Mouse (Mus musculus) megakaryocyte, adult 5-6 weeks (primary cell): ENCODE results near the gene Chchd1. TPM values are rescaled to one million over a fixed set of nuclear protein-coding genes. Genes with fewer than 3 reads are reported as not detected.

ENCODE experiments used
- ATAC-seq: 2 replicates; pipeline ENCODE4 v1.8.0; 2016; ENCODE audit warnings: mild to moderate bottlenecking, inconsistent platforms; ENCODE audit not compliant: poor library complexity, severe bottlenecking
- total RNA-seq, 2 experiments: library from RNA; stranded (forward) in 1 of 2; stranded (reverse) in 1 of 2; fragments of 153-499, 151-499 nt in 1 of 2; fragments of 221-1000, 200-1000 nt in 1 of 2; gene quantifications; 2 replicates each; pipeline versions ENCODE4 v1.2.3 to v1.2.4; 2015 to 2017

Gene Chchd1
- total RNA-seq, 2 experiments from 2014 or later = 86.8 to 107 TPM

DNA sequence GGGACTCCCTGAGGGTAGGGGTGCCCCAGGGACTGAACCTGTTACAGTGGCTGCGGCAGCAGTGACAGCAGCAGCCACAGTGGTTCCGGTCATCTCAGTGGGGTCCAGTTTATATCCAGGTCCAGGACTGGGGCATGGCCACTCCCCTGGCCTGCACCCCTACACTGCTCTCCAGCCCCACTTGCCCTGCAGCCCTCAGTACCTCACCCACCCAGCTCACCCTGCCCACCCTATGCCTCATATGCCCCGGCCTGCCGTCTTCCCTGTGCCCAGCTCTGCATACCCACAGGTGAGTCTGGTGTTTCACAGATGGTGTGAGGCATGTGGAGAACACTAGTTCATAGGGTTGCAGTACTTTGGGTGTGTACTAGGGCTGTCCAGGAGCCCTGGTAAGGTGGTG is 18.6 kb downstream of the Chchd1 start:
- no peak for ATAC-seq

DNA sequence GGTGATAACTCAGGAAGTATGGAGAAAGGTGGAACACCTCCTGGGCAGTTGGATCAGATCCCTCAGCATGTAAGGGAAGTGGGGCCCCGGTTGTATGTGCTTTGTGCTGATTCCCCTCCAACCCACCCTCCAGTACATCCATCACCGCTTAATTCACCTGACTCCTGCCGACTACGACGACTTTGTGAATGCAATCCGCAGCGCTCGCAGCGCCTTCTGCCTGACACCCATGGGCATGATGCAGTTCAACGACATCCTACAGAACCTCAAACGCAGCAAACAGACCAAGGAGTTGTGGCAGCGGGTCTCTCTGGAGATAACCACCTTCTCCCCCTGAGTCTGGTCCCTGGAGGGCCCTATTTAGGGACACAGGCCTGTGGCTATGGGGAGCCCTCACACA is 20.2 kb downstream of the Chchd1 start:
- no peak for ATAC-seq

DNA sequence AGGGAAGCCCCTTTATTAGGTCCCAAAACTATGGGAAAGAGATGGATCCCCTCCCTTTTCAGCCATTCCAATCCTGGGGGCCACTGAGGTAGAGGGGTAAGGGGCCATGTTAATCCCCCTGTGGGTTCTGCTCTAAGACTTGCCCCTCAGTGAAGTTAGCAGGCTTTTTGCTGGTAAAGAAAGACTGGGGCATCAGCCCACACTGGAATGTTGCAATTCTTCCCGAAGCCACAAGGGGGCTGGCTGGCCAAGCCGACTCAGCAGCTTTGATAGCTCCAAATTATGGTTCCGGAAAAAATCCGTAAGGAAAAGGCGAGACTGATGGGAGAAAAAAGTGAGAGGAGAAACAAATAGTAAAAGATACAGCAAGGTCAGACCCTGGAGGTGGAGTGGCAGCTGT is 21.2 kb downstream of the Chchd1 start:
- peak; percentile 54 for ATAC-seq

DNA sequence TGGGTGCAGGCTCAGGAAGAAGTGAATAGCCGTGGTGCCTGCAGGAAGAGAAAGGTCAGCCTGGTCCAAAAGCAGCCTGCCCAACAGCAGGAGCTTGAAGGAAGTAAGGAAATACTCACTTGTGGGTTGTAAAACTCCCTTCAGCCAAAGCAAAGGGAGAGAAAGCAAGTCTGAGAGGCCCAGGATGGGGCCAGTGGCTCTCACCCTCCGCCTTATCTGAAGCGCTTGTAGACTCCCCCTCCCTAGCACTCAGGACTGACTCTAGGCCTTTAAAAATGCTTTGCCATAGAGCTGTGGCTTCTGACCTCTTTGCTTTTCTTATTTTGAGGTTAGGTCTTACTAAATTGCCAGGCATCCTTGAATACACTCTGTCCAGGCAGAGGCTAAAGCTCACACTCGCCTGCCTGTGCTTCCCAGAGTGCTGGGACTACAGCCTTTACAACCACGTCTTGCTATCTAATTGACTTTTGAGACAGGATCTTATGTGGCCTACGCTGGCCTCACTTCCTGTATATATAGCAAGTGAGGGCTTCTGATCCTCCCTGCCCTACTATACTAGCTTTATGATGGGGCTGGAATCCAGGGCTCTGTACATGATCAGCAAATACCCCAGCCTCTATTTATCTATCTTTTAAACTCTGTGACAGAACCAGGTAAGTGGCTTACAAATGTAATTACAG is 23.0 kb downstream of the Chchd1 start:
- ATAC-seq = no peak

DNA sequence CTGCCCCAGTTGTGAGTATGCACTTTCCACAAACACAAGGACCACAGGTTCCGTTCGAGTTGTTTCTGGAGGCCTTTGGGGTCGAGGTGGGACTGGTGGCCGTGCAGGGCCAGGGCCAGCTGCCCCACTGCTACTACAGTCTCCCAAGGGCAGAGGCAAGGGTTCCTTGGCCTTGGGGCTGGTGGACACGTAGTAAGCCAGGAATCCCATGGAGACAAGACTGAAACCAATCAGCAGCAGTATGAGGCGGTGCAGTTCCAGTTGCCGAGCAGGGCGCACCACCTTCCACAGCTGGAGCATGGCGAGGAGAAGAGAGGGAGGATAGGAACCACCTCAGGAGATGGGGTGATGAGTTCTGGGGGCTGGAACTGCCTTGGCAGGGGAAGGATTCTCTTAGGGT is 27.1 kb downstream of the Chchd1 start:
- no peak for ATAC-seq

DNA sequence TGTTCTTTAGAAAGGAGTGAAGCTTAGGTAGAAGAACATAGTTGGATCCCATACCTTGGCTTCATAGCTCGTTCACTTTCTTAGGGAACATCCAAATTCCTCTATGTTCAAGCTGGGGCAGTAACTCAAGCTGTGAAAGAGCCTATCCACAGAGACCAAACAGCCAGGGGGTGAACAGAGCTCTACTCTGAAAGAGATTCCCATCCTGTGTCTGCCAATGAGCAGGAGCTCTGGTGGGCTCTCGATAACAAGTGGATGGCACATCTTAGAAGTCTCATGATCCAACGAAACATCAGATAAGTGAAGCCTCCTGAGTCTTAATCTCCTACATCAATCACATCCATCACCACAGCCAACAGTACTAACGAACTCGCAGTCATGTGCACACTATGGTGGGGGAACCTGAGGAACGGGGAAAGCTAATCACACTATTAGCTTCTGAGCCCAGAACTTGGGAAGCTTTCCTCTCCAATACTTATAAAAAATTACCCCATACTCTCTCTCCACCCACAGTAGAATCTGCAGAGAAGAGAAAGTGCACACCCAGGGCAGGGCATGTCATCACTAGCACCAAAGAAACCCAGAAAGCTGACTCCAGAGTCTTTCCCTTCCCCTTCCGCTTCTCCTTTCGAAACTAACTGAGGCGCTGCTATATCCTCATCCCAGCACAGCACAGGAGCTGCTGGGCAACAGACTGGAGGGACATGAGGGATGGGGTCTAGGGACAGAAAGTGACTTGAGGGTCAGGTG is 28.2 kb downstream of the Chchd1 start:
- ATAC-seq = peak; percentile 47

DNA sequence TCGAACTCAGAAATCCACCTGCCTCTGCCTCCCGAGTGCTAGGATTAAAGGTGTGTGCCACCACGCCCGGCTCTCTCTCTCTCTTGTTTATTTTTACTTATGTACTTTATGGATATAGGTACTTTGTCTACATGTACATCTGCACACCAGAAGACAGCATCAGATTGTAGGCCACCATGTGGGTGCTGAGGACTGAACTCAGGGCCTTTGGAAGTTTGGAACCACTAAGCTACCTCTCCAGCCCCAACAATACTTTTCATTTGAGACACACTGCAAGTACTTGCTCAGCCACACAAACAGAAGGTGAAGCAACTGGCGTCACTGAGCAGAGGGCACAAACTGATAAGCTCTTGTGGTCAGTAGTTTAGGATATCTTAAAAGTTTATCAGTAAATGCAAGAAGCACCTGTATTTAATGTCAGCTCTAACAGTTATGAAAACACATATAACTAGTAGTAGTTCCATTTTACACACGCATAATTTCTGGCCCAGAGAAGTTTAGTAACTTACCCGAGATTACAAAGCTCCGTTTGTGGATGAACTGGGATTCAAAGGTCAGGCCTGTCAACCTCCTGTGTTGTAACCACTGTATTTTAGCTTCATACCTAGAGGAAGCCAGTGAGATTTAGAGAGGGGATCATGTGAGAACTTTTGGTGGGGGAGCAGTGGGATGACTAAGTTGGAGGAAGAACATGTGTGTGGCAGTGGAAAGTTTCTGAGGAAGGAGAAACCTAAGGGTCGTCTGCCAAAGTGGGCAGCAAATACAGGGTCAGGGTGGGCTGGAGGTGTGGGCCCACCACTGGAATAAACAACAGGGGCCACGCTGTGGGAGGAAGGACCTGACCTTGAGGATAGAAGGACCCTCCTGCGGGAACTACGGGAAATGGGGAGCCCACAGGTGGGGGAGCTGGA is 30.5 kb downstream of the Chchd1 start:
- 0 out of 2 replicates have a peak, but pooled peaks have one; percentile 13 for ATAC-seq

DNA sequence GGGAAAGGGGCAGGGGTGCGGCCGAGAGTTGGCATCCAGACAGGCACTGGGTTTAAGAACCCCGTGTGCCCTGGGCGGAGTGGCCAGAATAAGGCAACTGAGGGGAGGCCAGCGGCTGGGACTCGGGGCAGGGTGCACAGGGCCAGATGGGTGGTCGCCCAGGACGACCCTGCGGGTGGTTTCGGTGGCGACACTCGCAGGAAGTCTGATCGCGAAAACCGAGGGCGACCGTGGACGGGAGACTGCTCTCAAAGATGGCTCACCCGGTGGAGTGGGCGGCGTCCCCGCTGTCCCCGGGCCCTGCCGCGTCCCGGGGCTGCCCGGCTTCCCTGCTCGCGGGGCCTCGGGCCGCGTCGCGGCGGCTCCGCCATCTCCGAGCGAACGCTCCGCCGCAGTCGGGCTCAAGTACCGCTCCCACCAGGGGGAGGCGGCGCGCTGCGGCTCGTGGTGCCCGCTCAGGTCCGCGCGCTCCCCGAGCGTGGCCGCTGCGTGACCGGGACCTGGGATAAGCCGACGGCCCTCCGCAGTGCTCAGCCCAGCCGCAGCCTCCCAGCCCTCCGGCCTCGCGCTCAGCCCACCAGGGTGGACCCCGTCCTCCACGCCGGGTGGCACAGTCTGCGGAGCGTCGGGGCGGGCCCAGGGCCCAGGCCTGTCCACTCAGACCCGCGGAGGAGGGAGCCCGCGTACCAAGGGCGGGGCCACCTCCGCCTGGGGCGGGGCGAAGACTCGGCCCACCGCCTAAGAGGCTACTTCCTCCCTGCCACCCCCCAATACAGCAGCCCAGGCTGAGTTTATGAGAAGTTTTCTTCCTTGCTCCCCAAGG is 31.4 kb downstream of the Chchd1 start, which contains the start of gene Ndst2:
TSS of gene Ndst2 (minus strand) at position 611 of the 823 bp plus-strand sequence.
- ATAC-seq = peak; percentile 93

DNA sequence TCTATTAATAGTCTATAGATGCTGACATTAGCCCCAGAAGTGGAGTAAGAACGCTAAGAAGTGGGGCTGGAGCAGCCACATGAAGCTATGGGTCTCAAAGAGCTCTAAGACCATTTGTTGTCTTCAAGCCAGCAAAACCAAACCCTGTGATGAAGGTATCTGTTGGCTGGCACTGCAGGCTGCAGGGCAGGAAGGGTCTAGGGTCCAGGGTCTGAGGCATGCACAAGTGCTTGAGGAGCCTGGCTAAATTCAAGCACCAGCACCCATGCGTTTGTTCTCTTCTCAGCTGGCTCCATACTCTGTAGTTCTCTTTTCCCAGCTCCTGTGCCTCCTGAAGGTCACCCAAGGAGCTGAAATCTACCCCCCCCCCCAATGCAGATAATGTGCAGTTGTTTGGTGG is 32.2 kb downstream of the Chchd1 start:
- ATAC-seq = no peak

DNA sequence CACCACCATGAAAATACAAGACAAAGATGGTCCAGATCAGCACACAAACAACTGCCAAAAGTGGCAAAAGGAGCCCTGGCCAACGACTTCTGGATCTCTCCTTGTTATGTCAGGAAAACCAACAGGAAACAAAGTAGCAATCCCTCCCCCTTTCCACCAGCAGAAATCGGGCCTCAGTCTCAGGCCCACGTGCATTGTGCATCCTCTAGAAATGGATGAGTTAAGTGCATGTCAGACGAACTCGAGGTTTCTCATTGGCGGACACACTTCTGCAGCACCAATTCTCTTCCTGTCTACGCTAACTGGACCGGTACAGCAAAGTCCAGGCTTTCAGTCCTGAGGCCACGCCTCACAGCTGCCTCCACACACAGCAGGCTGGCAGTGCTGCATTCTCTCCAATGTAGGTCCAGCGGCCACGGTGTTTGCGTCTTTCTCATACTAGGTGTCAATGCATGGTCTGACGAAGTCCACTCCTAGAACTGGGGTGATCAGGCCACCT is 33.1 kb downstream of the Chchd1 start:
- no peak for ATAC-seq

DNA sequence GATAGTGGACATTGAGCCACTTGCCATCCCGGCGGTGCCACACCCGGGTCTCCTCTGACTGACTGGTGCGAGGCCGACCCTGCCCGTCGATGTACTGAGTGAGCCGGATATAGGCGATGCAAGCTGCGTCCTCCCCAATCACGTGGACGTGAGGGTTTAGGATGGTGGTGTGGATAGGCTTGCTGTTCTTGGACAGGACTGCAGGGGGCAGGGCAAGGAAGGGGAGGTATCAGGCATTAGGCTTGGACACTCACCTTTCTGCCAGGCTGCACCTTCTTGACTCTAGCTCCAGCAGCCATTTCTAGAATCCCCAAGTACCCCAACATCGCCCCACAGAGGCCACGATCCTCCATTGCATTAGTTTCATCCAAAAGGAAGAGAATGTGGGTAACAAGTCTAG is 34.5 kb downstream of the Chchd1 start:
- peak; percentile 49 for ATAC-seq

DNA sequence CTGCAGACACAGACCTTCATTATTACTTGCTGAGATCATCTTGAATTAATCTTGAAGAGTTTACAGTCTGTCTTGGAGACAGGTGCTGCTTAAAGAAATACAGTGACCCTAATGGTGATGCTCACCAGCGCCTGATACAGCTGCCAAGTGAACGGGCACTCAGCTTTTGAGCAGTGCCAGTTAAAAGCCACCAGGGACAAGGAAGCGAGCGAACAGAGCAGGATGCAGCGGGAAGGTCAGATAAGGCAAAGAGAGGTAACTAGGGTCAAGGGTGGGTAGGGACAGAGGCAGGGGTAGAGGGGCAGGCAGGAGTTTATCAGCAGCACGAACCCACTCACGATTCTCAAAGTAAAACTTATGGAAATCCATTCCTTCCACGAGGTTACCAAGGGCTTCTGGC is 35.7 kb downstream of the Chchd1 start:
- no peak for ATAC-seq

DNA sequence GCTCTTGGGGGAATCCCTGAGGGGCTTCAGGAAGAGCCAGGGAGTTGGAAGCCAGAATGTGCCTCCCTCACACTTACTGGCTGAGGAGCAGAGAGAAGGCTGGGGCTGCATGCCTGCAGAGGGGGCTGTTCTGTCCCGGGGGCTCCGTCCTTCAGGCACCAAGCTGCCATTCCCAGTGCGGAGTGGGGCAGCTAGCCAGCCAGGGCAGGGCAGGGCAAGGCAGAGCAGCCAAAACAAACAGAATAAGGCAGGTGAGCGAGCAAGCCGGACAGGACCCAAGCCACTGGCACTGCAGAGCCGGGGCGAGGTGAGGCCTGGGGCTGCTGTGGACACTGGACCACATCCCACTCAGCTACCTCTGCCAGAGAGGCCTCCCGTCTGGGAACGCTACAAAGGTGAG is 38.5 kb downstream of the Chchd1 start:
- ATAC-seq = no peak

DNA sequence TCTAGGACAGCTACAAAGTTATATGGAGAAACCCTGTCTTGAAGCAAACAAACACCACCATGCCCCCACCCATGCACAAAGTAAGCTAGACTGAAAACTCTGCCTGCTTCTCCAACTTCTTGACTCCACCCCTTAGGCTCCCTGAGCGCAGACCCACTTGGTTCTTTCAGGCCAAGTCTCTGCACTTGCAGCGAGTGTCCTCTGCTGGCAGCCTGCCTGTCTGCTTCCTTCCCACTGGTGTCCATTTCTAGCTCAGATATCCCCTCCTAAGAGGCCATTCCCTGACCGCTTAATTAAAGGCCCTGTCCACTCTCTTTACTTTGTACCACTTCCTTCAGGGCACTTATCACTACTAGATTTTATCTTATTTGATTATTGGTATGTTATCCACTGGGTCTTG is 40.8 kb downstream of the Chchd1 start:
- no peak for ATAC-seq

DNA sequence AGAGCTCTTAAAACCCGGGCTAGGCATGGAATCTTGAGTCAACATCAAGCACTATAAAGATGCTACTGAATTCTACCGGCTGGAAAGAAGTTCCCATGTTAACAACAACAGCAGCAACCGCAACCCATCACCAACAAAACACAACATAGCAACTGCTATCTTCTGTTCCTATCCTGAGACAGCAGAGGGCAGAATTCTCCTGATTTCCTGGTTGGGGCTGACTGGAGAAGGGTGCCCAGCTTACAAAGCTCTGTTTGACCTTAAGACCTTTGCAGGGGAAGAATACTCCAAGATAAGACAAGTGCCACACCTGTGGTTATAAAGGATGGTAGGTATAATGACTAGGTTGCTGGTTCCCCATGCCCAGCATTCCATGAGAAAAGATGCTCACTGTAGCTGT is 44.1 kb downstream of the Chchd1 start:
- no peak for ATAC-seq

DNA sequence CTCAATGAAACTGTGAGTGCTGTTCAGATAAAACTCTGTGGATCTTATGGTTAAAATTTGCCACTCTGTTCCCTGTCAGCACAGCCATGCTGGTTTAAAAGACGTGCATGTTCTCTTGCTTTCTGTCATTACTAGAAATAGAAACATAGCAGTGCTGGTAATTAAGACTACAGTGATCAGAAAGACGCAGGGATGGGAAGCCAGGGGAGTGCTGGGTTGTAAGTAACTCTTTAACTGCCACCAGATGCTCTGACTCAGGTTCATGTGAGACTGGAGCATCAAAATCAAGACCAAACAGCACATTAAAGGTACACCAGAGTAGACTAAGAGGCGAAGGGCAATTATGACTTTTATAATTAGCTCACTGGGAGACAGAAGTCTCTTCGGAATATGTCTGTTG is 45.6 kb downstream of the Chchd1 start:
- ATAC-seq = no peak

DNA sequence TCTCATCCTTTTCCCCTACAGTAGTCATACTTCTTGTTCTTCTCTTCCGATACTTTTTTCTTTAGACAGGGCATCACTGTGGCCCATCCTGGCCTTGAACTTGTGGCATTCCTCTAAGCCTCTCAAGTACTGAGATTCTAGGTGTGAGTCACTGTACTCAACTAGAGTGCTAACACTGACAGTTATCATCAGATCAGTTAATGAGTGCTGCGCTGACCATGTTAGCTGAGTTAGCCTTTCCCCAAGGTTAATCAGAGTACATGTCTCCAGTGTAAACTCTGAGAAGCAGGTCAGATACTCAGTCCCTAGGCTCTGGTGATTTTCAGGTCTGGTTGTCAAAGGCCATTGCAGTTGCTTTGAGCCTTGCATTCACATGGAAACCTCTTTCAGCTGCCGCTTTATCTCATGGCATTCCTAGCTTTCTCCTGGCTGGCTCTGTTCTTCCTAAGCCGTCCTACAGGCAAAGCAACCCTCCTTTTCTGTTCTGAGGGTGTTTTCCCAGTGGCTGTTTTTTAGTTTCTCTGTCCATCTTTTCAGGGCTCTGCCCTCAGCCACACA is 46.8 kb downstream of the Chchd1 start:
- no peak for ATAC-seq

DNA sequence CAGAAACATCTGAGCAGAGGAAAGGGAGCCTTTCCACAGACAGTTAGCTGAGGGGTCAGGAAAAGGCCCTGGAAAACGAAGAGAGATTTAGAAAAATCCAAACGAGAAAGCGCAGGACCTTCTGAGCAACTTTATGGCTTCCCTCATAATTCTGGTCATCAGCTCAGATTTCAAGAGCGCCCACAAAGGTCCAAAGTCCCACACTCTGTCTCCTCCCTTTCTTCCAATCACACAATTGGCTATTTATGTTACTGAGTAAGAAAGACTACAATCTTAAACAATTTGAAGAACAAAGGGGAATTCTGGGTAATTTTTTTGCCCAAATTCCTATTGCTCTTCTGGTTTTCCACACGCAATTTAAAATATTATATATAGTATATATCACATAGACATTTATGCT is 47.7 kb downstream of the Chchd1 start:
- ATAC-seq = no peak

DNA sequence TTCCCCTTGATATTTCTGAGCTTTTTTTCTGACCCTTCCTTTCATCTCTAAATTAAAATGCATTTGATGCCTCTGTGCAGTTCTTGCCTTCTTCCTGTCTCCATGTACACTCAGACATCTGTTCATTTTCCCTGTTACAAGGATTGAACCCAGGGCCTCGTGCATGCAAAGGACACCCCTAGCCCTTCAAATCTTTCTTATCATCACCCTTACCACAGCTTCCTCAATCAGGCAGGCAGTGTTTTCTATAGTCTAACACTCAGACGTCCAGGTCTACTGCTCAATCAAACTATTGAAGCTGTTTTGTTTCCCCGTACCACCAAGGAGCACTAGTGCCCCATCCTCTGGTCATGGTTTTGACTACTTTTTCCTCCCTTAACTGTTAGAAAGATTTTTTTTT is 51.0 kb downstream of the Chchd1 start:
- ATAC-seq = no peak
